33 mouse cellular contexts compared by ENCODE assay signal in genomic region chr10:13062373-13062772, GRCm38 (mm10). TPM values are rescaled to one million over a fixed set of nuclear protein-coding genes. Genes with fewer than 3 reads are reported as not detected.
DNase-seq lines count a peak whose midpoint lies in the region; ATAC-seq and TF ChIP-seq lines count a peak whose summit lies in the region.
"Had no signal": no experiment of that assay in that cellular context is flagged by ENCODE, and none has a peak within 500 bp of the region (broad histone marks: within the 10 kb centered on the region; RNA-seq: fewer than 3 reads in every experiment).

No protein-coding gene starts in this region.

- H3K9ac ChIP-seq in forebrain, postnatal 0 days: no peak overlapping the region
- H3K9ac ChIP-seq: embryonic facial prominence, embryonic 15.5 days; hindbrain, embryonic 13.5 days; intestine, embryonic 15.5 days; liver, embryonic 13.5 days; midbrain, embryonic 15.5 days; neural tube, embryonic 13.5 days had no signal

- H3K4me1 ChIP-seq in forebrain, postnatal 0 days (ENCODE audit: insufficient read depth): peaks cover 4% of the 10 kb centered on the region; the same call in 1 of the 2 replicates
- peaks cover 34% of the 10 kb centered on the region for H3K4me1 ChIP-seq in forebrain, embryonic 10.5 days
- H3K4me1 ChIP-seq in thymus, adult 2 months (replicated peaks; ENCODE audit: control insufficient read depth, insufficient read depth, low read length): no peaks in the 10 kb centered on the region; the same call in 1 of the 2 replicates
- H3K4me1 ChIP-seq: liver, embryonic 13.5 days had no signal

- H3K36me3 ChIP-seq in forebrain, postnatal 0 days (ENCODE audit: insufficient read depth): no peaks in the 10 kb centered on the region
- H3K36me3 ChIP-seq in forebrain, embryonic 10.5 days (replicated peaks): no peaks in the 10 kb centered on the region
- no peaks in the 10 kb centered on the region for H3K36me3 ChIP-seq in thymus, adult 2 months (ENCODE audit: control insufficient read depth, insufficient read depth, low read length)
- H3K36me3 ChIP-seq: embryonic facial prominence, embryonic 10.5 days; embryonic facial prominence, embryonic 15.5 days; hindbrain, embryonic 13.5 days; intestine, embryonic 15.5 days; liver, embryonic 13.5 days; midbrain, embryonic 15.5 days; neural tube, embryonic 13.5 days had no signal

- no peak for TF ChIP-seq POLR2A in thymus, adult 2 months (IDR thresholded peaks at IDR 0.05; ENCODE audit: control insufficient read depth, extremely low read depth, insufficient read depth, low read length, poor library complexity)

- ATAC-seq in forebrain, postnatal 0 days: peak; percentile 52
- ATAC-seq in CD4-positive, CD25-positive, alpha-beta regulatory T cell, adult 4 months: peak; percentile 50
- ATAC-seq: intestine, embryonic 15.5 days; lung, postnatal 0 days; midbrain, embryonic 15.5 days had no signal

- TF ChIP-seq CTCF in forebrain, postnatal 0 days (IDR thresholded peaks at IDR 0.05; ENCODE audit: low read depth): no peak
- no peak for TF ChIP-seq CTCF in thymus, adult 2 months (IDR thresholded peaks at IDR 0.05; ENCODE audit: borderline replicate concordance, control insufficient read depth, extremely low read depth, insufficient read depth, low read length, poor library complexity)

- WGBS in forebrain, postnatal 0 days: 39% methylated on average over 8 of the region's 8 CpGs
- 44% methylated on average over 8 of the region's 8 CpGs for WGBS in forebrain, embryonic 10.5 days
- 31% methylated on average over 8 of the region's 8 CpGs for WGBS in thymus, adult 2 months

- no peaks in the 10 kb centered on the region for H3K27me3 ChIP-seq in forebrain, postnatal 0 days (ENCODE audit: insufficient read depth, low read length)
- peaks cover 66% of the 10 kb centered on the region for H3K27me3 ChIP-seq in forebrain, embryonic 10.5 days (ENCODE audit: poor library complexity, severe bottlenecking)
- no peaks in the 10 kb centered on the region for H3K27me3 ChIP-seq in thymus, adult 2 months (ENCODE audit: control insufficient read depth, insufficient read depth, low read length)
- H3K27me3 ChIP-seq: CH12.LX had no signal

- DNase-seq in forebrain, postnatal 0 days: peak; percentile 34
- DNase-seq in forebrain, embryonic 10.5 days (ENCODE audit: extremely low spot score, low spot score): no peak
- DNase-seq in thymus, postnatal 0 days (ENCODE audit: low spot score): peak; percentile 8
- no peak for DNase-seq in thymus, adult 2 months
- DNase-seq in induced T-regulatory cell, adult 2 months (ENCODE audit: low read depth): peak; percentile 78
- DNase-seq in frontal cortex, postnatal 25 days (ENCODE audit: low spot score in 2 of 2): no peak
- DNase-seq in retina, embryonic 14.5 days (ENCODE audit: low spot score): no peak
- DNase-seq: adrenal gland, postnatal 10 days; cerebellum, adult 11-12 months; cerebellum, postnatal 14 days; gastrocnemius, postnatal 25 days; heart, adult 18-20 months; heart, postnatal 4 days; kidney, adult 2 months; kidney, postnatal 36 days; liver, embryonic 13.5 days; lung, adult 18-20 months; thymus, postnatal 4 days had no signal

- H3K27ac ChIP-seq in forebrain, postnatal 0 days (ENCODE audit: low read depth, low read length): no peak overlapping the region
- H3K27ac ChIP-seq in forebrain, embryonic 10.5 days: no peak overlapping the region
- no peak overlapping the region for H3K27ac ChIP-seq in thymus, adult 2 months (ENCODE audit: control insufficient read depth, insufficient read depth, low read length)
- H3K27ac ChIP-seq: embryonic facial prominence, embryonic 10.5 days; embryonic facial prominence, embryonic 15.5 days; hindbrain, embryonic 13.5 days; intestine, embryonic 15.5 days; layer of hippocampus, adult 2 months; left cerebral cortex, adult 2 months; liver, embryonic 13.5 days; macrophage; midbrain, embryonic 15.5 days; neural tube, embryonic 13.5 days had no signal

- H3K4me2 ChIP-seq in forebrain, postnatal 0 days (ENCODE audit: low read depth): no peak overlapping the region
- H3K4me2 ChIP-seq: embryonic facial prominence, embryonic 15.5 days; heart, embryonic 11.5 days; hindbrain, embryonic 13.5 days; intestine, embryonic 15.5 days; liver, embryonic 13.5 days; midbrain, embryonic 15.5 days; neural tube, embryonic 13.5 days had no signal

- no peaks in the 10 kb centered on the region for H3K9me3 ChIP-seq in forebrain, postnatal 0 days (ENCODE audit: low read length)
- no peaks in the 10 kb centered on the region for H3K9me3 ChIP-seq in forebrain, embryonic 10.5 days
- H3K9me3 ChIP-seq: embryonic facial prominence, embryonic 10.5 days; embryonic facial prominence, embryonic 15.5 days; hindbrain, embryonic 13.5 days; intestine, embryonic 15.5 days; liver, embryonic 13.5 days; midbrain, embryonic 15.5 days; neural tube, embryonic 13.5 days had no signal

- H3K4me3 ChIP-seq in forebrain, postnatal 0 days (ENCODE audit: low read depth, low read length): no peak overlapping the region
- no peak overlapping the region for H3K4me3 ChIP-seq in forebrain, embryonic 10.5 days
- H3K4me3 ChIP-seq in thymus, adult 2 months (ENCODE audit: control insufficient read depth, insufficient read depth, low read length): no peak overlapping the region
- H3K4me3 ChIP-seq: embryonic facial prominence, embryonic 10.5 days; embryonic facial prominence, embryonic 15.5 days; hindbrain, embryonic 13.5 days; intestine, embryonic 15.5 days; layer of hippocampus, adult 2 months; left cerebral cortex, adult 2 months; liver, embryonic 13.5 days; midbrain, embryonic 15.5 days; myocyte; neural tube, embryonic 13.5 days had no signal

RNA-seq across cellular contexts. Expression of gene Plagl1, which starts 2.1 kb away (rescaled TPM):
- 26.9 and 93.7 TPM in 2 replicates for total RNA-seq in forebrain, postnatal 0 days (2014; rRNA removed)
- 13.7 and 15.7 TPM in 2 replicates for polyA plus RNA-seq in forebrain, postnatal 0 days (2015; fragmentation: Nextera tagmentation; extraction: Ambion mirVana)
- polyA plus RNA-seq in forebrain, embryonic 10.5 days (2016; fragmentation: Nextera tagmentation; extraction: Ambion mirVana): 86.7 and 89.5 TPM in 2 replicates
- polyA plus RNA-seq in thymus, postnatal 0 days (2015; fragmentation: Nextera tagmentation; extraction: Ambion mirVana): 7.3 and 8.0 TPM in 2 replicates
- polyA plus RNA-seq in thymus, adult 2 months (2012; rRNA removed): 8.8 and 12.4 TPM in 2 replicates
- 1 to 10 TPM; 2.4 to 2.7 TPM for polyA plus RNA-seq in CD4-positive, CD25-positive, alpha-beta regulatory T cell, adult 4 months (2017; shearing (Covaris generic))
- total RNA-seq: megakaryocyte-erythroid progenitor cell, adult 5-6 weeks had no signal

RNA-seq across cellular contexts. Expression of gene Sf3b5, which starts 57.2 kb away (rescaled TPM):
- total RNA-seq in forebrain, postnatal 0 days (2014; rRNA removed): 19.7 and 22.9 TPM in 2 replicates
- polyA plus RNA-seq in forebrain, postnatal 0 days (2015; fragmentation: Nextera tagmentation; extraction: Ambion mirVana): 30.2 and 36.4 TPM in 2 replicates
- polyA plus RNA-seq in forebrain, embryonic 10.5 days (2016; fragmentation: Nextera tagmentation; extraction: Ambion mirVana): 48.2 and 48.6 TPM in 2 replicates
- 45.6 and 47.3 TPM in 2 replicates for polyA plus RNA-seq in thymus, postnatal 0 days (2015; fragmentation: Nextera tagmentation; extraction: Ambion mirVana)
- 51.3 and 57.4 TPM in 2 replicates for polyA plus RNA-seq in thymus, adult 2 months (2012; rRNA removed)
- 10 to 100 TPM; 35.2 to 36.0 TPM for polyA plus RNA-seq in CD4-positive, CD25-positive, alpha-beta regulatory T cell, adult 4 months (2017; shearing (Covaris generic))

Comparison
In these comparisons a context has a peak if more than half of its experiments do, and no peak if none do; other contexts are left out.
1. DNase-seq: peak in forebrain, postnatal 0 days (single experiment), thymus, postnatal 0 days (single experiment) and induced T-regulatory cell, adult 2 months (single experiment); none in forebrain, embryonic 10.5 days (single experiment), thymus, adult 2 months (single experiment), frontal cortex, postnatal 25 days (0 of 2) and retina, embryonic 14.5 days (single experiment).